Mouse (Mus musculus) hindbrain, embryonic 15.5 days (tissue): ENCODE results near the gene Ifnab. TPM values are rescaled to one million over a fixed set of nuclear protein-coding genes. Genes with fewer than 3 reads are reported as not detected.

Source experiments
- ATAC-seq: fragments of 200-750 bp; cut with Nextera tagmentation; 2 replicates; pipeline ENCODE4 v1.8.0; 2017; ENCODE audit warnings: low read depth, moderate number of reproducible peaks, moderate TSS enrichment; ENCODE audit not compliant: low FRiP score
- H3K27ac ChIP-seq: fragments of 300-500 bp; sonication (generic); replicated peaks from 2 replicates; pipeline ENCODE4 v1.5.1; 2015; ENCODE audit warnings: mild to moderate bottlenecking, inconsistent platforms
- H3K27me3 ChIP-seq: fragments of 300-500 bp; sonication (generic); 2 replicates; pipeline ENCODE4 v1.6.1; 2015; ENCODE audit warnings: control low read depth, inconsistent platforms
- H3K36me3 ChIP-seq: fragments of 300-500 bp; sonication (generic); 2 replicates; pipeline ENCODE4 v1.6.1; 2015; ENCODE audit warnings: control low read depth, inconsistent platforms
- H3K4me1 ChIP-seq: fragments of 300-500 bp; sonication (generic); replicated peaks from 2 replicates; pipeline ENCODE4 v1.6.1; 2015; ENCODE audit warnings: control low read depth, inconsistent platforms
- H3K4me2 ChIP-seq: fragments of 300-500 bp; sonication (generic); 2 replicates; pipeline ENCODE4 v1.6.1; 2015; ENCODE audit warnings: moderate library complexity, mild to moderate bottlenecking, inconsistent platforms
- H3K4me3 ChIP-seq: fragments of 300-500 bp; sonication (generic); 2 replicates; pipeline ENCODE4 v1.5.1; 2015; ENCODE audit warnings: mild to moderate bottlenecking, inconsistent platforms
- H3K9ac ChIP-seq: fragments of 300-500 bp; sonication (generic); 2 replicates; pipeline ENCODE4 v1.6.1; 2015; ENCODE audit warnings: inconsistent platforms
- H3K9me3 ChIP-seq: fragments of 300-500 bp; sonication (generic); 2 replicates; pipeline ENCODE4 v1.6.1; 2016; ENCODE audit warnings: control low read depth, inconsistent platforms
- WGBS: fragments of 180-500 bp; shearing (Covaris S2); methylation state at CpG from one replicate; pipeline ENCODE4 v1.1.7; 2015; 5-methylcytosine and 5-hydroxymethylcytosine counted together
- polyA plus RNA-seq: library from polyadenylated mRNA; unstranded; fragments of >200 nt; fragmentation: Nextera tagmentation; extraction: Ambion mirVana; gene quantifications from 2 replicates; pipeline ENCODE4 v1.2.1, GENCODE M21; 2015

Ifnab gene
- polyA plus RNA-seq, 1 experiment from 2014 or later: not detected

GRCm38 (mm10) chr4:88699301-88699700 is 8.1 kb upstream of the Ifnab start:
- H3K9me3 ChIP-seq: no peaks in the 10 kb centered on the region
- no peak overlapping the region for H3K9ac ChIP-seq
- ATAC-seq: no peak
- 89% methylated on average over 1 of the region's 1 CpGs for WGBS
- H3K27ac ChIP-seq: no peak overlapping the region
- no peaks in the 10 kb centered on the region for H3K36me3 ChIP-seq
- H3K27me3 ChIP-seq: no peaks in the 10 kb centered on the region
- no peak overlapping the region for H3K4me2 ChIP-seq
- H3K4me3 ChIP-seq: no peak overlapping the region
- no peaks in the 10 kb centered on the region for H3K4me1 ChIP-seq

DNA sequence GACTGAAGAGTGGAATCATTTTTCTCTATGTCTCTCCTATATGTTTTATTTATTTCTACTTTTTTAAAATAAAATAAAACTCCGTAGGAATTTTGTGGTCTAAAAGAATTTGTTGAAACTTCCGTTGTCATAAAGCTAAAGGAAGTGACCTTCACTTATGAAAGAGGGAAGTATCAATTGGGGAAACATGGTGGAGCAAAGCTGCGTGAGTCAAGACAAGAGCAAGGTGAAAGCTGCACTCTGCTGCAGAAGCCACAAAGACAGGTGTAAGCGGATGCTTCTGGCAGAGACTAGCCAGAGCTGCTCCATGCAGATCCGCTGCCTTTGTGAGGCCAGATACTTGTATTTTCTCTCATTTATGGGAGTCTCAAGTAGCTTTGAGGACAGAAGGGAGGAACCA is 7.6 kb upstream of the Ifnab start:
- WGBS: 86% methylated on average over 5 of the region's 5 CpGs
- H3K4me3 ChIP-seq: no peak overlapping the region
- ATAC-seq: no peak
- no peaks in the 10 kb centered on the region for H3K36me3 ChIP-seq
- H3K4me2 ChIP-seq: no peak overlapping the region
- no peaks in the 10 kb centered on the region for H3K9me3 ChIP-seq
- no peaks in the 10 kb centered on the region for H3K27me3 ChIP-seq
- no peaks in the 10 kb centered on the region for H3K4me1 ChIP-seq
- H3K27ac ChIP-seq: no peak overlapping the region
- no peak overlapping the region for H3K9ac ChIP-seq

DNA sequence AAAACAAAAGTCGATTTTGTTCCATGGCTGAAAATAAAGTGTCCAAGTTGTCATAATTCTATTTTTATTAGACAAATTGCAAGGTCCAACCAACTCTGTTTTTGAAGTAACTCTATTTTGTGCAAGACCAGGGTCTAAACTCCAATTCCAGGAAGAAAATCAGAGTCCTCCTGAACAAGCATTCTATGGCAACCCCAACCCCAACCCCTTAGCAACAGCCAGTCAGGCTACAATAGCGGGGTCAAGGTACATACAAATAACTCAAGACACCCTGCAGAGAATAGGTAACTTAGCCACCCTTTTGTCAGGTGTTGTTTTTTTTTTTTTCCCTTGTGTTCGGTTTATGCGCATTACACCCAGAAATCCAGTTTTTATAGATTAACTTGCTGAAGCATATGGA is 6.6 kb upstream of the Ifnab start:
- no peak for ATAC-seq
- Histone ChIP-seq H3K9ac (no peak overlapping the region), H3K27me3 (no peaks in the 10 kb centered on the region), H3K9me3 (no peaks in the 10 kb centered on the region), H3K4me2 (no peak overlapping the region), H3K4me3 (no peak overlapping the region), H3K27ac (no peak overlapping the region), H3K4me1 (no peaks in the 10 kb centered on the region), H3K36me3 (no peaks in the 10 kb centered on the region)
- WGBS: 86% methylated on average over 4 of the region's 4 CpGs

DNA sequence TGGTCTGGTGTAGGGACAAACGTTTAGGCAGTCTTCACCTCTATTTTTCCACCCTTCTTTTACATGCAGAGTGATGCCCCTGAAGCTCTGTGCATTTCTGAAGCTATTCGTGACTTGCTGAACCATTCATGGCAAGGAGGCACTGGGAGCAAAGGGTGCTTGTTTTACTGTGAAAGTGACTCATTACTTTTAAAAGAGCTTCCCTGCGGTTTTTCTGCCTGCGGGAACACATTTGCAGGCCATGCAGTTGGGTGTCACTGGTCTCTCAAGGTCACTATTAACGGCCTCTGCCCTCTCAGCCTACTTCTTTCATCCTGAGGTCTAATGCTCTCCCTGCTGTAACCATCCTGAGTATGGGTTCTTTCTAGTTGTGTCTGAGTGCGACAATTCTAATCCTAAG is 5.9 kb upstream of the Ifnab start:
- no peak overlapping the region for H3K4me3 ChIP-seq
- WGBS: 65% methylated on average over 6 of the region's 6 CpGs
- H3K27ac ChIP-seq: no peak overlapping the region

DNA sequence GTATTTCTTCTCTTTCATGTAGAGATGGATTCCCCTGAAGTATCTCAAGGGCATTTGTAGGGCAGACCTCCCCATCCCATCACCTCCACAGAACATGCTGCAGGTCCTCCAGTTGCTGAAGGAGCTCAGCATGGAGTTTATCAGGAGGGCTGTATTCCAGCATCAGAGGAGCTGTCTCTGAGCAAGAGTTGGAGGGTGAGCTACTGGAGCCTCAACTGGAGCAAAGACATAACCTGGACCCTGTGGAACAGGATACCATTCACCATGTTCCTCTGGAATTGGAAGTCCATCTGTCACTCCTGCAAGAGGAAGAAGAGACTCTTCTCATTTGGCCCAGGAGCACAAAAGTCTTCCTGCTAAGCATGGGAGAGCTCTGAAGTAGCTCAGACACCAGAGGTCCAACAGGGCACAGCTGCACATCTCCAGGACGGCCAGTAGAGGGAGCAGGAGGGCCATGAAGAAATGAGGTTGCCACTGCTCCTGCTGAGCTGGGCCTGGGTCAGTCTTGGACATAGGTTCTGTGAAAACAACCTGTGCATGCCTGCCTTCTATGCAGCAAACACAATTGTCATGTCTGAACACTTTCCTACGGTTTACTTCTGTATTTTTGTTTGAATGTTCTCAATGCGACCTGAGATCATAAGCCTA is 5.2 kb upstream of the Ifnab start:
- no peak overlapping the region for H3K4me2 ChIP-seq
- H3K27ac ChIP-seq: no peak overlapping the region
- H3K36me3 ChIP-seq: no peaks in the 10 kb centered on the region
- 25% methylated on average over 3 of the region's 3 CpGs for WGBS
- H3K4me3 ChIP-seq: no peak overlapping the region
- H3K4me1 ChIP-seq: no peaks in the 10 kb centered on the region
- no peaks in the 10 kb centered on the region for H3K27me3 ChIP-seq
- peak; percentile 79; the same call in 1 of the 2 replicates for ATAC-seq
- H3K9me3 ChIP-seq: no peaks in the 10 kb centered on the region
- H3K9ac ChIP-seq: no peak overlapping the region

More for the DNA sequence above, 5.9 kb upstream of the Ifnab start:
- no peaks in the 10 kb centered on the region for H3K27me3 ChIP-seq
- no peak for ATAC-seq
- no peaks in the 10 kb centered on the region for H3K9me3 ChIP-seq
- H3K36me3 ChIP-seq: no peaks in the 10 kb centered on the region
- no peaks in the 10 kb centered on the region for H3K4me1 ChIP-seq
- no peak overlapping the region for H3K4me2 ChIP-seq
- no peak overlapping the region for H3K9ac ChIP-seq

DNA sequence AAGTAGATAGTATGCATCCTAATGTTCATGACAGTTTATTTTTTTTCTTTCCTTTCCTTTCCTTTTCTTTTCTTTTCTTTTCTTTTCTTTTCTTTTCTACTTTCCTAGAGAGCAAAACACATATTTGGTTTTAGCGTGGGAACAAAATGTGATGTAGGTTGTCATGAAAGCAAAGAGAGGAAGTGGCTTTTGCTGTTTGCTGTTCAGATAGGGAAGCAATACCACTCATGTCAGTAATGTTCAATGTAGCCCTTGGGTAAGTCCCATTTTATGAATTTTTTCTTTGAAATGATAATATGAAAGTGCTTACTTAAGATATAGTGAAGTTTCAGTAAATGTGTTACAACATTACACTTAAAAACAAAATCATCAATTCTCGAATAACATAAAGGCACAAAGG is 2.2 kb upstream of the Ifnab start:
- H3K9ac ChIP-seq: no peak overlapping the region
- H3K4me1 ChIP-seq: no peaks in the 10 kb centered on the region
- no peaks in the 10 kb centered on the region for H3K27me3 ChIP-seq
- ATAC-seq: no peak
- H3K27ac ChIP-seq: no peak overlapping the region
- H3K36me3 ChIP-seq: no peaks in the 10 kb centered on the region
- no peaks in the 10 kb centered on the region for H3K9me3 ChIP-seq
- no peak overlapping the region for H3K4me2 ChIP-seq
- WGBS: 91% methylated on average over 2 of the region's 2 CpGs
- H3K4me3 ChIP-seq: no peak overlapping the region

- Histone ChIP-seq H3K27me3 (no peaks in the 10 kb centered on the region), H3K4me1 (no peaks in the 10 kb centered on the region), H3K36me3 (no peaks in the 10 kb centered on the region), H3K4me2 (no peak overlapping the region), H3K27ac (no peak overlapping the region), H3K9me3 (no peaks in the 10 kb centered on the region), H3K4me3 (no peak overlapping the region), H3K9ac (no peak overlapping the region)
- no peak for ATAC-seq
- WGBS: 91% methylated on average over 1 of the region's 1 CpGs
These were observed 1.4 kb upstream of the Ifnab start for GRCm38 (mm10) chr4:88692537-88692936.

GRCm38 (mm10) chr4:88683812-88684211 is 7.3 kb downstream of the Ifnab start, which contains the start of gene Ifna2:
Ifna2 (minus strand) TSS chr4:88683912.
- Histone ChIP-seq H3K27me3 (no peaks in the 10 kb centered on the region), H3K36me3 (no peaks in the 10 kb centered on the region), H3K27ac (no peak within 1 kb of the TSS), H3K9ac (no peak within 1 kb of the TSS), H3K4me2 (no peak within 1 kb of the TSS), H3K4me3 (no peak within 1 kb of the TSS), H3K4me1 (no peaks in the 10 kb centered on the region), H3K9me3 (no peaks in the 10 kb centered on the region)
- WGBS: 76% methylated on average over 1 of the region's 1 CpGs
- ATAC-seq: no peak

GRCm38 (mm10) chr4:88681353-88681752 is 9.8 kb downstream of the Ifnab start:
- Histone ChIP-seq H3K27me3 (no peaks in the 10 kb centered on the region), H3K4me1 (no peaks in the 10 kb centered on the region), H3K9me3 (no peaks in the 10 kb centered on the region), H3K27ac (no peak overlapping the region), H3K4me2 (no peak overlapping the region), H3K9ac (no peak overlapping the region), H3K36me3 (no peaks in the 10 kb centered on the region), H3K4me3 (no peak overlapping the region)
- 77% methylated on average over 3 of the region's 3 CpGs for WGBS
- no peak for ATAC-seq

DNA sequence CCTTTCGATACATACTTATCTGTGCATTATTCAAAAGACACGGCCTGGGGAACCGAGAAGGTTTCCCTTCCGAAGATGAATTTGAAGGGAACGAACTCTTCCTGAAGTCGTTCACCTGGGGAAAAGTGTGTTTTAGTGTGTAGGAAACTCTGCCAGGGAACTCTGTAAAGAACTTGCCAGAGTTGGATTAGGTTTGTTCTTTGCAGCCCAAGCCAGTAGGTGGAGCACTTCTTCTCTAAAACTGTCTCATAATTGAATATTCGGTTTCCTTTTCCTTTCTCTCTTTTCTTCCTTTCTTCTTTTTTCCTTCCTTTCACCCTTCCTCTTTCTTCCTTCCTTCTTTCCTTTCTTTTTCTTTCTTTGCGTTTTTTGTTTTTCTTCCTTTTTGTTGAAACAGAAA is 10.8 kb downstream of the Ifnab start:
- Histone ChIP-seq H3K4me1 (no peaks in the 10 kb centered on the region), H3K4me3 (no peak overlapping the region), H3K36me3 (no peaks in the 10 kb centered on the region), H3K9ac (no peak overlapping the region), H3K27ac (no peak overlapping the region), H3K9me3 (no peaks in the 10 kb centered on the region), H3K27me3 (no peaks in the 10 kb centered on the region), H3K4me2 (no peak overlapping the region)
- WGBS: 51% methylated on average over 8 of the region's 8 CpGs
- no peak for ATAC-seq

- 82% methylated on average over 1 of the region's 1 CpGs for WGBS
- Histone ChIP-seq H3K4me3 (no peak within 1 kb of the TSS), H3K27me3 (no peaks in the 10 kb centered on the region), H3K9ac (no peak within 1 kb of the TSS), H3K9me3 (no peaks in the 10 kb centered on the region), H3K36me3 (no peaks in the 10 kb centered on the region), H3K4me2 (no peak within 1 kb of the TSS), H3K27ac (no peak within 1 kb of the TSS), H3K4me1 (no peaks in the 10 kb centered on the region)
- ATAC-seq: no peak
These were observed 14.3 kb downstream of the Ifnab start, which contains the start of gene Ifna16 for GRCm38 (mm10) chr4:88676824-88677223. Ifna16 (minus strand) TSS chr4:88676924.

- no peak overlapping the region for H3K4me2 ChIP-seq
- WGBS: 73% methylated on average over 1 of the region's 1 CpGs
- no peaks in the 10 kb centered on the region for H3K4me1 ChIP-seq
- no peaks in the 10 kb centered on the region for H3K27me3 ChIP-seq
- H3K9me3 ChIP-seq: no peaks in the 10 kb centered on the region
- H3K4me3 ChIP-seq: no peak overlapping the region
- no peaks in the 10 kb centered on the region for H3K36me3 ChIP-seq
- ATAC-seq: no peak
- no peak overlapping the region for H3K9ac ChIP-seq
- no peak overlapping the region for H3K27ac ChIP-seq
These were observed 35.7 kb downstream of the Ifnab start for GRCm38 (mm10) chr4:88655461-88655860.

DNA sequence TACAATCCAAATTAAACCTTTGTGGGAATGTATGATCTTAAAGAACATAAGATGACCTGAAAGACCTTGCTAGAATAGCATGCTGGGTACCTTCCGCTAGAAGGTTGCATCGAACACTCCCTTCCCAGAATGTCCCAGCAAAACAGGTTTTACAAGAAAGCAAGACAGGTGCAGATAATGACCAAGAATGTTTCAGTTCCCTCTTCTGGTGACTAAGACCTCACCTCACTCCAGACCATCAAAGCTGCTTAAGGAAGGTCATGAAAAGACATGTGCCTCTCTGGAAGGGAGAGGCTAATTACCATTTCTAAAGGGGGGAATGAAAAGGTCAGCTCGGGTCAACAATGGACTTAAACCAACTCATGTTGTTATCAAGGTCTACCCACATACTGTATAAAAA is 37.5 kb downstream of the Ifnab start:
- no peaks in the 10 kb centered on the region for H3K4me1 ChIP-seq
- ATAC-seq: no peak
- H3K27ac ChIP-seq: no peak overlapping the region
- WGBS: 76% methylated on average over 3 of the region's 3 CpGs
- H3K4me3 ChIP-seq: no peak overlapping the region
- H3K9me3 ChIP-seq: no peaks in the 10 kb centered on the region
- no peaks in the 10 kb centered on the region for H3K36me3 ChIP-seq
- H3K27me3 ChIP-seq: no peaks in the 10 kb centered on the region
- no peak overlapping the region for H3K4me2 ChIP-seq
- no peak overlapping the region for H3K9ac ChIP-seq
